Mouse (Mus musculus): ENCODE data around the gene Pou2f1. TPM values are rescaled to one million over a fixed set of nuclear protein-coding genes. Genes with fewer than 3 reads are reported as not detected.

Pou2f1 gene
- polyA plus RNA-seq, 1 experiment from 2014 or later: 3.4 TPM

DNA sequence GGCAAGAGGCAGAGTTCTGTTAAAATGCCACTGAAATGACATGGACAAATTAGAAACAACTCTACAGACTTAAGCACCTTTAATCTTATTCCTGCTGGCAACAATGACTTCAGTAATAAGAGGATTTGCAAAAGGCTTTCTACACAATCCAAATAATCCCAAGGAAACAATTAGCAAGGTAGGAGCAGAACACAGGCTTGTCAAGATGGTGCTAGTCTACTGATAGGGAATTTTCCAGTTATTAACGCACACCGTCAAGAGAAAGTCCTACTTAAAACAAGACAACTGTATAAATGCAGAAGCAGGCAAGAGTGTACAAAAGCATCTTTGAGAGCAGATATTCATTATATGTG, 67.0 kb downstream of the Pou2f1 start:
- 87% methylated on average over 2 of the region's 2 CpGs for WGBS (ENCODE audit: insufficient replicate concordance)
- peak overlapping the region; percentile 16; the same call in 1 of the 2 replicates for H3K4me2 ChIP-seq (ENCODE audit: low read depth, low read length)
- no peak overlapping the region for H3K27ac ChIP-seq (ENCODE audit: low read depth)
- peaks cover 3% of the 10 kb centered on the region for H3K4me1 ChIP-seq (ENCODE audit: insufficient read depth)
- TF ChIP-seq CTCF (IDR thresholded peaks at IDR 0.05; ENCODE audit: low read depth): no peak
- TF ChIP-seq EP300 (IDR thresholded peaks at IDR 0.05; ENCODE audit: low read depth): no peak
- no peak for DNase-seq
- H3K36me3 ChIP-seq (replicated peaks; ENCODE audit: insufficient read depth, low read length): no peaks in the 10 kb centered on the region
- H3K4me3 ChIP-seq (ENCODE audit: low read depth, low read length): no peak overlapping the region
- no peak for ATAC-seq
- no peaks in the 10 kb centered on the region for H3K9me3 ChIP-seq (ENCODE audit: low read length)
- H3K27me3 ChIP-seq (ENCODE audit: insufficient read depth, low read length): no peaks in the 10 kb centered on the region
- H3K9ac ChIP-seq (replicated peaks): no peak overlapping the region

DNA sequence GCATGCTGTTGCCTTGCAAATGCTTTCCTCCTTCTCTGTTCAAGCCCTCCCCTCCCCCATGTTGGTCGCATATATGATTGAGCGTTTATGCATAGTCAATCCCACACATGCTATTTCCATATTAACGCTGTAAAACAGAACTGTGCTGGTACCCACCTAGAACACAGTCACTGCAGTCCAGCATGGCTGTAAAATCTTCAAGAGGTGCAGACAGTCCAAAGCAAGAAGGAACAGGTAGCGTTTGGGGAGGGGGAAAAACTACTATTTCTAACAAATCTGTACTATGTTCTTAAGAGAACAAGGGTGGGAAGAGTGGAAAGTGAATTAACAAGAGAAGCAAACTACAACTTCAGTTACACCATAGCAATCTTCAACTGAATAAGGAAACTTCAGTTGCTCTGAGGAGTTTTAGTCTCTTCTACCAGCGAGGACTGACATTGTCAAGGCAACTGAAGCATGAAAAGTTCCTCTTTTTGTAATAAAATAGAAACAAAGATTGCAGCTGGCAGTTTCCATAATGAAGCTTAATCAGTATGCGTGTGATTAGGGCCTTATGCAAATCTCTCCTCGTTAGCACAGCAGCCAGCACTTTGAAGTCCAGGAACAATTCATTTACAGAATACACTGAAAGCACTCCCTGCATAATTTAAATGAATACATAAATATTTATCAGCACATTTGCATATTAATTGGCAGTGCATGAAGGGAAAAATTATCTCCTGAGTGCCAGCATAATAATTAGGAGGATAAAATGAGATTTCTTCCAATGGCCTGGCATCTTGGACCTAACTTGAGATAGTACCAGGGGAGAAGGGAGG, 67.6 kb downstream of the Pou2f1 start:
- TF ChIP-seq CTCF (IDR thresholded peaks at IDR 0.05; ENCODE audit: low read depth) (no peak), EP300 (IDR thresholded peaks at IDR 0.05; ENCODE audit: low read depth) (no peak)
- DNase-seq: no peak
- peak; percentile 44; the same call in 1 of the 2 replicates for ATAC-seq
- Histone ChIP-seq H3K9me3 (ENCODE audit: low read length) (no peaks in the 10 kb centered on the region), H3K4me2 (ENCODE audit: low read depth, low read length) (peak overlapping the region; percentile 16), H3K4me1 (ENCODE audit: insufficient read depth) (peaks cover 3% of the 10 kb centered on the region), H3K36me3 (replicated peaks; ENCODE audit: insufficient read depth, low read length) (no peaks in the 10 kb centered on the region), H3K27me3 (ENCODE audit: insufficient read depth, low read length) (no peaks in the 10 kb centered on the region), H3K27ac (ENCODE audit: low read depth) (peak overlapping the region; percentile 46), H3K4me3 (ENCODE audit: low read depth, low read length) (no peak overlapping the region), H3K9ac (replicated peaks) (no peak overlapping the region)
- WGBS (ENCODE audit: insufficient replicate concordance): 39% methylated on average over 7 of the region's 7 CpGs

DNA sequence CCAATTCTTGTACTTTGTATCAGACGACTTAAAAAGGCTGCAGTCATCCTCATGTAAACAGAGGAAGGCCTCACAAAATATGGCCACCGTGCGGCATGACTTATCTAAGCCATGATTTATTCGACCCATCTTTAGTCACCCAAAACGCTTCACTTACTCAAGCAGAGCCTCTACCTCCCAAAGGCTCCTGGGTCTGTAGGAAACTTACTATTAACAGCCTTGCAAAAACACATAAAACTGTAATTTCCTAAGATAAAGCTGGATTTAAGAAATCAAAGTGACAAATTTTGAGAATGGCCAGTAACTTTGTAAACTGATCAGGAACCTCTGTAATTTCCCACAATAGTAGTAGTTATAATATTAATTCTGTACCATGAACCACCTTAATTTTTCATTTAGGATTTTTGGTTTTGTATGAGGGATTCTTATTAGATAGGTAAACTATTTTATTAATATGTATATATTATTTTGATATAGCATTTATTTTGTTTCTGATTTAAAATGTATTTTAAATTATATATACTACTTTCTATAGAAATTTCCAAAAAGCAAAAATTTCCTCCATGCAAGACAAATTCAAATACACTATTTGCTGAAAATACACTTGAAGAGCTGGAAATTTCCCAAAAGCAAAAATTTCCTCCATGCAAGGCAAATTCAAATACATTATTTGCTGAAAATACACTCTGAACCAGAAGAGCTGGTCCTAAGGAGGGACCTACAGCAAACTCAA, 68.4 kb downstream of the Pou2f1 start:
- Histone ChIP-seq H3K27me3 (ENCODE audit: insufficient read depth, low read length) (no peaks in the 10 kb centered on the region), H3K4me1 (ENCODE audit: insufficient read depth) (peaks cover 3% of the 10 kb centered on the region), H3K36me3 (replicated peaks; ENCODE audit: insufficient read depth, low read length) (no peaks in the 10 kb centered on the region), H3K4me2 (ENCODE audit: low read depth, low read length) (peak overlapping the region; percentile 18), H3K27ac (ENCODE audit: low read depth) (peak overlapping the region; percentile 46), H3K9ac (replicated peaks) (no peak overlapping the region), H3K9me3 (ENCODE audit: low read length) (no peaks in the 10 kb centered on the region), H3K4me3 (ENCODE audit: low read depth, low read length) (no peak overlapping the region)
- no peak for ATAC-seq
- no peak for DNase-seq
- TF ChIP-seq CTCF (IDR thresholded peaks at IDR 0.05; ENCODE audit: low read depth) (no peak), EP300 (IDR thresholded peaks at IDR 0.05; ENCODE audit: low read depth) (no peak)
- WGBS (ENCODE audit: insufficient replicate concordance): 68% methylated on average over 5 of the region's 5 CpGs

GRCm38 (mm10) chr1:165932842-165933241, 69.6 kb downstream of the Pou2f1 start:
- 90% methylated on average over 2 of the region's 2 CpGs for WGBS (ENCODE audit: insufficient replicate concordance)
- ATAC-seq (no peak), DNase-seq (no peak)
- no peak for TF ChIP-seq CTCF (IDR thresholded peaks at IDR 0.05; ENCODE audit: low read depth)
- Histone ChIP-seq H3K9me3 (ENCODE audit: low read length) (no peaks in the 10 kb centered on the region), H3K4me2 (ENCODE audit: low read depth, low read length) (no peak overlapping the region), H3K36me3 (replicated peaks; ENCODE audit: insufficient read depth, low read length) (no peaks in the 10 kb centered on the region), H3K4me1 (ENCODE audit: insufficient read depth) (peaks cover 3% of the 10 kb centered on the region), H3K4me3 (ENCODE audit: low read depth, low read length) (no peak overlapping the region), H3K27me3 (ENCODE audit: insufficient read depth, low read length) (no peaks in the 10 kb centered on the region), H3K27ac (ENCODE audit: low read depth) (no peak overlapping the region), H3K9ac (replicated peaks) (no peak overlapping the region)

DNA sequence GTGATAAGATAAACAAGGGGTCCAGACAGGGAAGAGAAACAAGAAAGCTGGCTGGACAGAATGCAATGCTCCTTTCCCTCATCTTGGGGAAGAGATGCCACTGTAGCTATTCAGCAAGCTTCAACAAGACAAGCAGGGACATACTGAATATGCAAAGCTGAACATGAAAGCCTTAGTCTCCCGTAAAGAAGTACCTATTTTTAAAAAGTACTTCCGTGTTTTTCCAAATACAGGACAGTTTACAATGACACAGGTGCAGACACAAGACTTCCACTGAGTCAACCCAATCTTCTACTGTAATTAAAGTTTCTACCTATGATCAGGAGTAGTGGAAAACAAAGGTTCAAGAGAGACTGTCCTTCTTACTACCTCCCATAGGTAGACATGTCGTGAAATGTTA, 72.0 kb downstream of the Pou2f1 start:
- no peak overlapping the region for H3K27ac ChIP-seq (ENCODE audit: low read depth)
- no peaks in the 10 kb centered on the region for H3K9me3 ChIP-seq (ENCODE audit: low read length)
- no peaks in the 10 kb centered on the region for H3K36me3 ChIP-seq (replicated peaks; ENCODE audit: insufficient read depth, low read length)
- peaks cover 3% of the 10 kb centered on the region for H3K4me1 ChIP-seq (ENCODE audit: insufficient read depth)
- H3K9ac ChIP-seq (replicated peaks): no peak overlapping the region
- TF ChIP-seq EP300 (IDR thresholded peaks at IDR 0.05; ENCODE audit: low read depth) (no peak), CTCF (IDR thresholded peaks at IDR 0.05; ENCODE audit: low read depth) (no peak)
- 84% methylated on average over 3 of the region's 3 CpGs for WGBS (ENCODE audit: insufficient replicate concordance)
- no peak overlapping the region for H3K4me2 ChIP-seq (ENCODE audit: low read depth, low read length)
- H3K27me3 ChIP-seq (ENCODE audit: insufficient read depth, low read length): no peaks in the 10 kb centered on the region
- ATAC-seq: no peak
- no peak overlapping the region for H3K4me3 ChIP-seq (ENCODE audit: low read depth, low read length)
- no peak for DNase-seq

DNA sequence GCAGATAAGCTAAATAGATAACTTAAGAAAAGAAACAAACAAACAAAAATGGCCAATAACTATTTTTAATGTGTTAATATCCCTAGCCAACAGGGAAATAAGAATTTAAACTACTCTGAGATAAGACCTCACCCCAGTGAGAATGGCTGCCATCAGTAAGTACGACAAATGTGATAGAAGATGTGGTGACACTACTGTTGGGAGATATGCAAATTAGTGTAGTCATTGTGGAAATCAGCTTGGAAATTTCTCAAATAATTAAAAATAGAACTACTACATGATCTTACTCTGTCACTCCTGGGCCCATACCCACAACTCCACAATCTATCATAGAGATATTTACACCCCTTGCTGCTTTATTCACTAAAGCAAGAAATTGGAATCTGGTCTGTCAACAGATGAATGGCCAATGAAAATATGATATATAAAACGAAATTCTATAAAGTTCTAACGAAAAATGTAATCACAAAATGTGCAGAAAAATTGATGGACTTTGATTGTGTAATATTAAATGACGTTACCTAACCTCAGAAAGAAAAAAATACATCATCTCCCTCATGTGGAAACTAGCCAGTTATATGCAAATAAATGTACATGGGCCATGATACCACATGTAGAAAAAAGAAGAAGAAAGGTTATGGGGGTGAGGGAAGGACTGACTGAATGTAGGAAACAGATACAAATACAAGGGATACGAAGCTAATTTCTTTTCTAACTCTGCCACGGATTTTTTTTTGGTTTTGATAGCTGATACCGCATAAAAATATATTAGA, 74.8 kb downstream of the Pou2f1 start:
- Histone ChIP-seq H3K4me1 (ENCODE audit: insufficient read depth) (no peaks in the 10 kb centered on the region), H3K9me3 (ENCODE audit: low read length) (no peaks in the 10 kb centered on the region), H3K27ac (ENCODE audit: low read depth) (no peak overlapping the region), H3K36me3 (replicated peaks; ENCODE audit: insufficient read depth, low read length) (no peaks in the 10 kb centered on the region), H3K4me3 (ENCODE audit: low read depth, low read length) (no peak overlapping the region), H3K27me3 (ENCODE audit: insufficient read depth, low read length) (no peaks in the 10 kb centered on the region), H3K9ac (replicated peaks) (no peak overlapping the region), H3K4me2 (ENCODE audit: low read depth, low read length) (no peak overlapping the region)
- DNase-seq (no peak), ATAC-seq (no peak)
- WGBS (ENCODE audit: insufficient replicate concordance): 74% methylated on average over 7 of the region's 7 CpGs
- no peak for TF ChIP-seq CTCF (IDR thresholded peaks at IDR 0.05; ENCODE audit: low read depth)
- TF ChIP-seq EP300 (IDR thresholded peaks at IDR 0.05; ENCODE audit: low read depth): no peak

All from liver, postnatal 0 days (tissue).